Mouse (Mus musculus) brain, embryonic 14.5 days (tissue): ENCODE data around the gene Med31.

Experiments
- CTCF ChIP-seq: fragments of 200-500 bp; IDR thresholded peaks from 2 replicates; pipeline ENCODE4 v1.5.1; 2012; ENCODE audit warnings: inconsistent platforms, mild to moderate bottlenecking, moderate library complexity, borderline replicate concordance; ENCODE audit not compliant: insufficient read depth, insufficient read length; ENCODE audit errors: extremely low read depth
- POLR2A ChIP-seq: fragments of 200-500 bp; IDR thresholded peaks from 2 replicates; pipeline ENCODE4 v1.6.1; 2012; ENCODE audit warnings: mild to moderate bottlenecking, inconsistent platforms, borderline replicate concordance; ENCODE audit not compliant: poor library complexity, insufficient read depth, insufficient read length, severe bottlenecking; ENCODE audit errors: extremely low read depth

GRCm38 (mm10) chr11:72224865-72225264, 9.5 kb upstream of the Med31 start:
- TF ChIP-seq CTCF (peak; percentile 90), POLR2A (no peak)
